Mouse (Mus musculus) midbrain, embryonic 12.5 days (tissue): ENCODE results near the gene Gm20503. TPM values are rescaled to one million over a fixed set of nuclear protein-coding genes. Genes with fewer than 3 reads are reported as not detected.
A peak's percentile ranks its signal among the peaks of the same experiment; 100 is the strongest.

Experiments used
- ATAC-seq: fragments of 200-750 bp; cut with Nextera tagmentation; 2 replicates; pipeline ENCODE4 v1.8.0; 2017; ENCODE audit warnings: low read depth, moderate TSS enrichment, moderate library complexity; ENCODE audit not compliant: low FRiP score
- H3K27ac ChIP-seq: fragments of 300-500 bp; sonication (generic); replicated peaks from 2 replicates; pipeline ENCODE4 v1.5.1; 2016; ENCODE audit warnings: mild to moderate bottlenecking
- H3K27me3 ChIP-seq: fragments of 300-500 bp; sonication (generic); 2 replicates; pipeline ENCODE4 v1.6.1; 2016; ENCODE audit warnings: mild to moderate bottlenecking
- H3K36me3 ChIP-seq: fragments of 300-500 bp; sonication (generic); 2 replicates; pipeline ENCODE4 v1.6.1; 2016
- H3K4me1 ChIP-seq: fragments of 300-500 bp; sonication (generic); 2 replicates; pipeline ENCODE4 v1.6.1; 2016
- H3K4me2 ChIP-seq: fragments of 300-500 bp; sonication (generic); replicated peaks from 2 replicates; pipeline ENCODE4 v1.6.1; 2016; ENCODE audit warnings: mild to moderate bottlenecking, moderate library complexity
- H3K4me3 ChIP-seq: fragments of 300-500 bp; sonication (generic); 2 replicates; pipeline ENCODE4 v1.5.1; 2016; ENCODE audit warnings: mild to moderate bottlenecking
- H3K9ac ChIP-seq: fragments of 300-500 bp; sonication (generic); replicated peaks from 2 replicates; pipeline ENCODE4 v1.6.1; 2016; ENCODE audit warnings: mild to moderate bottlenecking, moderate library complexity
- H3K9me3 ChIP-seq: fragments of 300-500 bp; sonication (generic); 2 replicates; pipeline ENCODE4 v1.6.1; 2016; ENCODE audit warnings: mild to moderate bottlenecking
- WGBS: fragments of 180-500 bp; shearing (Covaris S2); methylation state at CpG from one replicate; pipeline ENCODE4 v1.1.7; 2016; 5-methylcytosine and 5-hydroxymethylcytosine counted together
- polyA plus RNA-seq: library from polyadenylated mRNA; unstranded; fragments of >200 nt; fragmentation: Nextera tagmentation; extraction: Ambion mirVana; gene quantifications from 2 replicates; pipeline ENCODE4 v1.2.1, GENCODE M21; 2016

Gm20503 gene
- polyA plus RNA-seq: 8.4 and 10.3 TPM in 2 replicates

- Histone ChIP-seq H3K4me2 (peak within 1 kb of the TSS; percentile 91), H3K4me1 (peaks cover 17% of the 10 kb centered on the region), H3K36me3 (no peaks in the 10 kb centered on the region), H3K27me3 (peaks cover 10% of the 10 kb centered on the region), H3K27ac (peak within 1 kb of the TSS; percentile 89), H3K9ac (peak within 1 kb of the TSS; percentile 95), H3K4me3 (peak within 1 kb of the TSS; percentile 94), H3K9me3 (no peaks in the 10 kb centered on the region)
- under 1% methylated on average over 62 of the region's 89 CpGs for WGBS
- peak; percentile 99 for ATAC-seq
These were observed at the start of gene Gm20503 for GRCm38 (mm10) chr4:59002948-59003805. Gene Gm20503, plus strand, starts transcription at chr4:59003210.

- 90% methylated on average over 15 of the region's 15 CpGs for WGBS
- H3K27ac ChIP-seq: no peak overlapping the region
- no peaks in the 10 kb centered on the region for H3K27me3 ChIP-seq
- no peaks in the 10 kb centered on the region for H3K4me1 ChIP-seq
- H3K4me2 ChIP-seq: no peak overlapping the region
- H3K4me3 ChIP-seq: no peak overlapping the region
- H3K9me3 ChIP-seq: no peaks in the 10 kb centered on the region
- no peak for ATAC-seq
- H3K36me3 ChIP-seq: peaks cover 10% of the 10 kb centered on the region; the same call in 1 of the 2 replicates
- no peak overlapping the region for H3K9ac ChIP-seq
These were observed 41.3 kb upstream of the Gm20503 start for GRCm38 (mm10) chr4:58961719-58962118.

GRCm38 (mm10) chr4:58963271-58963670 lies 39.7 kb upstream of the Gm20503 start:
- Histone ChIP-seq H3K36me3 (no peaks in the 10 kb centered on the region), H3K4me3 (no peak overlapping the region), H3K27me3 (no peaks in the 10 kb centered on the region), H3K4me1 (no peaks in the 10 kb centered on the region), H3K4me2 (no peak overlapping the region), H3K9ac (no peak overlapping the region), H3K9me3 (no peaks in the 10 kb centered on the region), H3K27ac (no peak overlapping the region)
- WGBS: 95% methylated on average over 4 of the region's 4 CpGs
- no peak for ATAC-seq

- Histone ChIP-seq H3K4me3 (no peak overlapping the region), H3K4me2 (no peak overlapping the region), H3K9ac (no peak overlapping the region), H3K36me3 (no peaks in the 10 kb centered on the region), H3K27me3 (no peaks in the 10 kb centered on the region), H3K4me1 (no peaks in the 10 kb centered on the region), H3K9me3 (no peaks in the 10 kb centered on the region), H3K27ac (no peak overlapping the region)
- ATAC-seq: no peak
- WGBS: 94% methylated on average over 1 of the region's 1 CpGs
These were observed 37.9 kb upstream of the Gm20503 start for GRCm38 (mm10) chr4:58965136-58965535.

GRCm38 (mm10) chr4:58970678-58971077 lies 32.3 kb upstream of the Gm20503 start:
- Histone ChIP-seq H3K9me3 (no peaks in the 10 kb centered on the region), H3K9ac (no peak overlapping the region), H3K4me1 (no peaks in the 10 kb centered on the region), H3K27ac (no peak overlapping the region), H3K4me2 (no peak overlapping the region), H3K27me3 (no peaks in the 10 kb centered on the region), H3K4me3 (no peak overlapping the region), H3K36me3 (no peaks in the 10 kb centered on the region)
- WGBS: 78% methylated on average over 4 of the region's 4 CpGs
- no peak for ATAC-seq

- no peak overlapping the region for H3K27ac ChIP-seq
- no peak for ATAC-seq
- no peak overlapping the region for H3K4me2 ChIP-seq
- no peak overlapping the region for H3K9ac ChIP-seq
- no peak overlapping the region for H3K4me3 ChIP-seq
- WGBS: 83% methylated on average over 5 of the region's 5 CpGs
- H3K9me3 ChIP-seq: no peaks in the 10 kb centered on the region
- H3K4me1 ChIP-seq: no peaks in the 10 kb centered on the region
- H3K36me3 ChIP-seq: no peaks in the 10 kb centered on the region
- no peaks in the 10 kb centered on the region for H3K27me3 ChIP-seq
These were observed 27.3 kb upstream of the Gm20503 start for GRCm38 (mm10) chr4:58975711-58976110.

- H3K4me2 ChIP-seq: no peak overlapping the region
- H3K27me3 ChIP-seq: no peaks in the 10 kb centered on the region
- no peak overlapping the region for H3K27ac ChIP-seq
- peaks cover 4% of the 10 kb centered on the region; the same call in 1 of the 2 replicates for H3K4me1 ChIP-seq
- no peaks in the 10 kb centered on the region for H3K9me3 ChIP-seq
- WGBS: 84% methylated on average over 6 of the region's 6 CpGs
- no peak for ATAC-seq
- H3K4me3 ChIP-seq: no peak overlapping the region
- no peaks in the 10 kb centered on the region for H3K36me3 ChIP-seq
- no peak overlapping the region for H3K9ac ChIP-seq
These were observed 21.6 kb upstream of the Gm20503 start for GRCm38 (mm10) chr4:58981421-58981820.

GRCm38 (mm10) chr4:58982806-58983205 lies 20.2 kb upstream of the Gm20503 start:
- peaks cover 4% of the 10 kb centered on the region for H3K27me3 ChIP-seq
- no peak overlapping the region for H3K27ac ChIP-seq
- H3K4me3 ChIP-seq: no peak overlapping the region
- peaks cover 10% of the 10 kb centered on the region; the same call in 1 of the 2 replicates for H3K4me1 ChIP-seq
- no peaks in the 10 kb centered on the region for H3K36me3 ChIP-seq
- no peaks in the 10 kb centered on the region for H3K9me3 ChIP-seq
- H3K9ac ChIP-seq: no peak overlapping the region
- ATAC-seq: no peak
- no peak overlapping the region for H3K4me2 ChIP-seq
- 88% methylated on average over 8 of the region's 8 CpGs for WGBS

- no peak overlapping the region for H3K9ac ChIP-seq
- no peaks in the 10 kb centered on the region for H3K9me3 ChIP-seq
- H3K36me3 ChIP-seq: no peaks in the 10 kb centered on the region
- H3K27ac ChIP-seq: no peak overlapping the region
- H3K4me1 ChIP-seq: peaks cover 10% of the 10 kb centered on the region; the same call in 1 of the 2 replicates
- ATAC-seq: no peak
- WGBS: 22% methylated on average over 7 of the region's 7 CpGs
- no peak overlapping the region for H3K4me3 ChIP-seq
- H3K27me3 ChIP-seq: peaks cover 8% of the 10 kb centered on the region
- H3K4me2 ChIP-seq: no peak overlapping the region
These were observed 17.8 kb upstream of the Gm20503 start for GRCm38 (mm10) chr4:58985157-58985648.

GRCm38 (mm10) chr4:58986540-58987190 lies 16.3 kb upstream of the Gm20503 start, which contains the start of gene Ptgr1:
Gene Ptgr1, minus strand, starts transcription at chr4:58987119.
- H3K36me3 ChIP-seq: no peaks in the 10 kb centered on the region
- H3K9me3 ChIP-seq: no peaks in the 10 kb centered on the region
- H3K9ac ChIP-seq: peak within 1 kb of the TSS; percentile 60
- H3K4me2 ChIP-seq: peak within 1 kb of the TSS; percentile 86
- ATAC-seq: peak; percentile 71
- H3K4me1 ChIP-seq: peaks cover 10% of the 10 kb centered on the region; the same call in 1 of the 2 replicates
- peaks cover 8% of the 10 kb centered on the region for H3K27me3 ChIP-seq
- under 1% methylated on average over 28 of the region's 28 CpGs for WGBS
- peak within 1 kb of the TSS; percentile 57 for H3K4me3 ChIP-seq
- H3K27ac ChIP-seq: no peak within 1 kb of the TSS

- H3K4me2 ChIP-seq: no peak overlapping the region
- H3K4me1 ChIP-seq: peaks cover 10% of the 10 kb centered on the region; the same call in 1 of the 2 replicates
- H3K9me3 ChIP-seq: no peaks in the 10 kb centered on the region
- 85% methylated on average over 7 of the region's 7 CpGs for WGBS
- no peak for ATAC-seq
- no peak overlapping the region for H3K27ac ChIP-seq
- no peak overlapping the region for H3K9ac ChIP-seq
- H3K27me3 ChIP-seq: peaks cover 8% of the 10 kb centered on the region
- H3K4me3 ChIP-seq: no peak overlapping the region
- H3K36me3 ChIP-seq: no peaks in the 10 kb centered on the region
These were observed 13.6 kb upstream of the Gm20503 start for GRCm38 (mm10) chr4:58989303-58989898.
